Mouse (Mus musculus) embryonic fibroblast, embryonic 13.5 days (primary cell): ENCODE results near the gene Cyp4a14. TPM values are rescaled to one million over a fixed set of nuclear protein-coding genes. Genes with fewer than 3 reads are reported as not detected.

ENCODE experiments used
- H3K27ac ChIP-seq: 2 replicates; pipeline ENCODE4 v1.5.1; 2012; ENCODE audit warnings: low read length, control low read depth, inconsistent platforms; ENCODE audit not compliant: insufficient read depth
- H3K4me1 ChIP-seq: 2 replicates; pipeline ENCODE4 v1.6.1; 2011; ENCODE audit warnings: low read length; ENCODE audit not compliant: control insufficient read depth, insufficient read depth
- H3K4me3 ChIP-seq: 2 replicates; pipeline ENCODE4 v1.5.1; 2011; ENCODE audit warnings: mild to moderate bottlenecking, control low read depth, low read length; ENCODE audit not compliant: insufficient read depth
- CTCF ChIP-seq: IDR thresholded peaks from 2 replicates; pipeline ENCODE4 v1.5.1; 2011; ENCODE audit warnings: mild to moderate bottlenecking, control low read depth, low read length, moderate library complexity, borderline replicate concordance; ENCODE audit not compliant: insufficient read depth
- POLR2A ChIP-seq: IDR thresholded peaks from 2 replicates; pipeline ENCODE4 v1.6.1; 2011; ENCODE audit warnings: low read depth, mild to moderate bottlenecking, control low read depth, low read length, moderate library complexity
- polyA plus RNA-seq: library from polyadenylated mRNA; stranded (reverse); fragments of >200 nt; gene quantifications from 2 replicates; pipeline ENCODE4 v1.2.4, GENCODE M21; 2011; ENCODE audit warnings: low read depth; ENCODE audit not compliant: missing spikeins, insufficient read length

Gene Cyp4a14
- polyA plus RNA-seq, 1 experiment = not detected

DNA sequence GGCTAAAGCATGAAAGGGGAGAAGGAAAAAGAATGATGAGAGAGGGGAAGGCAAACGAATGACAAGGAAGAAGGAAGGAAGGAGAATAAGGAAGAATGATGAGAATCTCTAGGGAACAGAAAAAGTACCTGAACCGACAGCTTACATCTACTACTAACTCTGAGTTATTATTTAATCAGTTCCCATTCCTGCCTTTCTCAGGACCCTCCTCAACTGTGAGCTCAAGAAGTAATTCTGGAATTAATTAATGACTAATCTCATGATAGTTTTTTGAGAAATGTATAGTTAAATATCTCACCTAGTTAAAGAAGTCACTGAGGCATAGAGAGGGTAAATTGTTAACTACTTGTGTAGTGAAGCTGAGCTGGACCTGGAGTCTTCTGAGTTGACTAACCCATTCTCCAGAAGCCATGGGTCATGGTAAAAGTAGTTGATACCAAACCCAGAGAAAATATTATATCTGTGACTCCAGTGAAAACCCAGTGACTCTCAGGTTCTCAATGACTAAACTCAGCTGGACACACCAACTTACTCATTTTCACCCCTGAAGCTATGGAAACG lies 45.3 kb downstream of the Cyp4a14 start:
- no peak for TF ChIP-seq POLR2A
- no peak for TF ChIP-seq CTCF
- Histone ChIP-seq H3K4me1 (no peaks in the 10 kb centered on the region), H3K4me3 (no peak overlapping the region), H3K27ac (no peak overlapping the region)

Other genes with a start within 250 kb of the Cyp4a14 start
- not detected in 2 replicates for gene Cyp4a12a, start 197.1 kb downstream of the Cyp4a14 start, polyA plus RNA-seq
- 1.1 and 1.6 TPM in 2 replicates for gene Cyp4a12b, start 84.5 kb downstream of the Cyp4a14 start, polyA plus RNA-seq
- gene Cyp4a30b, start 43.5 kb downstream of the Cyp4a14 start, polyA plus RNA-seq = not detected in 2 replicates
- not detected in 2 replicates for gene Cyp4a10, start 22.1 kb upstream of the Cyp4a14 start, polyA plus RNA-seq
- gene Cyp4a31, start 67.5 kb upstream of the Cyp4a14 start, polyA plus RNA-seq = not detected in 2 replicates
- not detected in 2 replicates for gene Cyp4a32, start 104.8 kb upstream of the Cyp4a14 start, polyA plus RNA-seq
- gene Cyp4b1, start 151.6 kb upstream of the Cyp4a14 start, polyA plus RNA-seq = 0.32 TPM in 1 of 2 replicates, not detected in the other
- gene Efcab14, start 241.6 kb upstream of the Cyp4a14 start, polyA plus RNA-seq = 36.7 and 39.3 TPM in 2 replicates